In genomic region chrX:152762855-152763254, GRCm38 (mm10) we compare ENCODE assay signal across 26 mouse cellular contexts. TPM values are rescaled to one million over a fixed set of nuclear protein-coding genes. Genes with fewer than 3 reads are reported as not detected.
"Had no signal": no experiment of that assay in that cellular context is flagged by ENCODE, and none has a peak within 500 bp of the region (broad histone marks: within the 10 kb centered on the region; RNA-seq: fewer than 3 reads in every experiment).

No protein-coding gene starts in this region.

- H3K9me3 ChIP-seq: heart, embryonic 13.5 days; heart, embryonic 15.5 days; hindbrain, embryonic 13.5 days; hindbrain, embryonic 15.5 days; limb, embryonic 12.5 days; limb, embryonic 15.5 days; liver, embryonic 12.5 days had no signal

- ATAC-seq: forebrain, postnatal 0 days; inflammation-experienced regulatory T-cells, adult 6 months; liver, embryonic 12.5 days had no signal

- DNase-seq: forebrain, postnatal 0 days; gastrocnemius, postnatal 14 days; gastrocnemius, postnatal 36 days; heart, adult 11 months; heart, adult 2 months; heart, postnatal 14 days; heart, postnatal 36 days; kidney, postnatal 14 days; layer of hippocampus, postnatal 36 days; left cerebral cortex, postnatal 4 days had no signal

- H3K36me3 ChIP-seq: heart, embryonic 13.5 days; heart, embryonic 15.5 days; hindbrain, embryonic 13.5 days; hindbrain, embryonic 15.5 days; limb, embryonic 12.5 days; limb, embryonic 15.5 days; liver, embryonic 12.5 days had no signal

- H3K27ac ChIP-seq: heart, adult 2 months; heart, embryonic 13.5 days; heart, embryonic 15.5 days; hindbrain, embryonic 13.5 days; hindbrain, embryonic 15.5 days; kidney, postnatal 0 days; limb, embryonic 12.5 days; limb, embryonic 15.5 days; liver, embryonic 12.5 days; liver, embryonic 14.5 days had no signal

- H3K4me1 ChIP-seq: heart, embryonic 15.5 days; hindbrain, embryonic 13.5 days; hindbrain, embryonic 15.5 days; limb, embryonic 12.5 days; limb, embryonic 15.5 days; liver, embryonic 12.5 days had no signal

- H3K4me2 ChIP-seq: heart, embryonic 11.5 days; heart, embryonic 13.5 days; heart, embryonic 15.5 days; hindbrain, embryonic 13.5 days; hindbrain, embryonic 15.5 days; limb, embryonic 12.5 days; limb, embryonic 15.5 days; liver, embryonic 12.5 days had no signal

- H3K27me3 ChIP-seq: heart, embryonic 13.5 days; heart, embryonic 15.5 days; limb, embryonic 15.5 days; liver, embryonic 12.5 days had no signal

- H3K4me3 ChIP-seq: heart, adult 2 months; heart, embryonic 13.5 days; heart, embryonic 15.5 days; hindbrain, embryonic 13.5 days; hindbrain, embryonic 15.5 days; limb, embryonic 12.5 days; limb, embryonic 15.5 days; liver, embryonic 12.5 days had no signal

- H3K9ac ChIP-seq: forebrain, postnatal 0 days; heart, embryonic 13.5 days; heart, embryonic 15.5 days; hindbrain, embryonic 13.5 days; hindbrain, embryonic 15.5 days; limb, embryonic 12.5 days; limb, embryonic 15.5 days; liver, embryonic 12.5 days; liver, embryonic 14.5 days had no signal

RNA-seq across cellular contexts. Expression of gene Shroom2, which starts 6.4 kb away (rescaled TPM):
- total RNA-seq: hematopoietic stem cell, adult 5-6 weeks had no signal
- polyA plus RNA-seq: inflammation-experienced regulatory T-cells, adult 6 months had no signal

RNA-seq across cellular contexts. Expression of gene Gpr143, which starts 18.9 kb away (rescaled TPM):
- total RNA-seq: forebrain, postnatal 0 days; gastrocnemius, adult 18-20 months; gastrocnemius, adult 8-10 months; gastrocnemius, postnatal 14 days; gastrocnemius, postnatal 36 days; heart, adult 2 months; heart, postnatal 14 days; heart, postnatal 36 days; hematopoietic stem cell, adult 5-6 weeks had no signal
- polyA plus RNA-seq: gonadal fat pad, adult 2 months; heart, adult 2 months; hindbrain, embryonic 13.5 days; inflammation-experienced regulatory T-cells, adult 6 months; large intestine, adult 2 months had no signal
